Mouse (Mus musculus): ENCODE measurements around the gene Klhl11. TPM values are rescaled to one million over a fixed set of nuclear protein-coding genes. Genes with fewer than 3 reads are reported as not detected.
A peak's percentile ranks its signal among the peaks of the same experiment; 100 is the strongest.

The Klhl11 gene
- polyA plus RNA-seq (2012; rRNA removed): 8.0 and 10.4 TPM in 2 replicates

- Histone ChIP-seq H3K4me3 (ENCODE audit: control insufficient read depth, insufficient read depth, low read length) (peak within 1 kb of the TSS; percentile 84), H3K27me3 (ENCODE audit: control insufficient read depth, insufficient read depth, low read length) (no peaks in the 10 kb centered on the region), H3K27ac (ENCODE audit: control insufficient read depth, insufficient read depth, low read length) (no peak within 1 kb of the TSS), H3K36me3 (ENCODE audit: control insufficient read depth, insufficient read depth, low read length) (peaks cover 5% of the 10 kb centered on the region), H3K4me1 (replicated peaks; ENCODE audit: control insufficient read depth, insufficient read depth, low read length) (peaks cover 5% of the 10 kb centered on the region)
- under 1% methylated on average over 83 of the region's 83 CpGs for WGBS
- TF ChIP-seq CTCF (IDR thresholded peaks at IDR 0.05; ENCODE audit: borderline replicate concordance, control insufficient read depth, extremely low read depth, insufficient read depth, low read length, poor library complexity) (peak; percentile 86), POLR2A (IDR thresholded peaks at IDR 0.05; ENCODE audit: control insufficient read depth, extremely low read depth, insufficient read depth, low read length, poor library complexity) (peak; percentile 95)
- DNase-seq: peak; percentile 89
Observed at GRCm38 (mm10) chr11:100472197-100472934, at the start of gene Klhl11. Klhl11 (minus strand) TSS chr11:100472741.

GRCm38 (mm10) chr11:100520838-100521237, 48.3 kb upstream of the Klhl11 start:
- no peak for DNase-seq
- 96% methylated on average over 15 of the region's 15 CpGs for WGBS
- no peak for TF ChIP-seq POLR2A (IDR thresholded peaks at IDR 0.05; ENCODE audit: control insufficient read depth, extremely low read depth, insufficient read depth, low read length, poor library complexity)
- peaks cover 60% of the 10 kb centered on the region for H3K36me3 ChIP-seq (ENCODE audit: control insufficient read depth, insufficient read depth, low read length)
- no peak overlapping the region for H3K27ac ChIP-seq (ENCODE audit: control insufficient read depth, insufficient read depth, low read length)
- H3K4me1 ChIP-seq (replicated peaks; ENCODE audit: control insufficient read depth, insufficient read depth, low read length): 0 out of 2 replicates have a peak, but pooled peaks cover 4% of the 10 kb centered on the region
- H3K4me3 ChIP-seq (ENCODE audit: control insufficient read depth, insufficient read depth, low read length): no peak overlapping the region
- H3K27me3 ChIP-seq (ENCODE audit: control insufficient read depth, insufficient read depth, low read length): no peaks in the 10 kb centered on the region

- peaks cover 77% of the 10 kb centered on the region for H3K36me3 ChIP-seq (ENCODE audit: control insufficient read depth, insufficient read depth, low read length)
- no peaks in the 10 kb centered on the region for H3K4me1 ChIP-seq (replicated peaks; ENCODE audit: control insufficient read depth, insufficient read depth, low read length)
- H3K27me3 ChIP-seq (ENCODE audit: control insufficient read depth, insufficient read depth, low read length): no peaks in the 10 kb centered on the region
- DNase-seq: no peak
- WGBS: 96% methylated on average over 7 of the region's 7 CpGs
- TF ChIP-seq CTCF (IDR thresholded peaks at IDR 0.05; ENCODE audit: borderline replicate concordance, control insufficient read depth, extremely low read depth, insufficient read depth, low read length, poor library complexity) (no peak), POLR2A (IDR thresholded peaks at IDR 0.05; ENCODE audit: control insufficient read depth, extremely low read depth, insufficient read depth, low read length, poor library complexity) (no peak)
- H3K27ac ChIP-seq (ENCODE audit: control insufficient read depth, insufficient read depth, low read length): no peak overlapping the region
- H3K4me3 ChIP-seq (ENCODE audit: control insufficient read depth, insufficient read depth, low read length): no peak overlapping the region
Observed at GRCm38 (mm10) chr11:100519188-100519587, 46.6 kb upstream of the Klhl11 start.

GRCm38 (mm10) chr11:100518188-100518591, 45.6 kb upstream of the Klhl11 start:
- 91% methylated on average over 5 of the region's 5 CpGs for WGBS
- no peak for DNase-seq
- H3K4me3 ChIP-seq (ENCODE audit: control insufficient read depth, insufficient read depth, low read length): no peak overlapping the region
- H3K27ac ChIP-seq (ENCODE audit: control insufficient read depth, insufficient read depth, low read length): no peak overlapping the region
- no peaks in the 10 kb centered on the region for H3K27me3 ChIP-seq (ENCODE audit: control insufficient read depth, insufficient read depth, low read length)
- H3K36me3 ChIP-seq (ENCODE audit: control insufficient read depth, insufficient read depth, low read length): peaks cover 82% of the 10 kb centered on the region
- no peaks in the 10 kb centered on the region for H3K4me1 ChIP-seq (replicated peaks; ENCODE audit: control insufficient read depth, insufficient read depth, low read length)
- TF ChIP-seq CTCF (IDR thresholded peaks at IDR 0.05; ENCODE audit: borderline replicate concordance, control insufficient read depth, extremely low read depth, insufficient read depth, low read length, poor library complexity) (no peak), POLR2A (IDR thresholded peaks at IDR 0.05; ENCODE audit: control insufficient read depth, extremely low read depth, insufficient read depth, low read length, poor library complexity) (no peak)

GRCm38 (mm10) chr11:100516291-100516690, 43.8 kb upstream of the Klhl11 start:
- Histone ChIP-seq H3K36me3 (ENCODE audit: control insufficient read depth, insufficient read depth, low read length) (peaks cover 82% of the 10 kb centered on the region), H3K27me3 (ENCODE audit: control insufficient read depth, insufficient read depth, low read length) (no peaks in the 10 kb centered on the region), H3K27ac (ENCODE audit: control insufficient read depth, insufficient read depth, low read length) (no peak overlapping the region), H3K4me3 (ENCODE audit: control insufficient read depth, insufficient read depth, low read length) (no peak overlapping the region), H3K4me1 (replicated peaks; ENCODE audit: control insufficient read depth, insufficient read depth, low read length) (no peaks in the 10 kb centered on the region)
- DNase-seq: no peak
- TF ChIP-seq POLR2A (IDR thresholded peaks at IDR 0.05; ENCODE audit: control insufficient read depth, extremely low read depth, insufficient read depth, low read length, poor library complexity) (no peak), CTCF (IDR thresholded peaks at IDR 0.05; ENCODE audit: borderline replicate concordance, control insufficient read depth, extremely low read depth, insufficient read depth, low read length, poor library complexity) (no peak)
- WGBS: 95% methylated on average over 9 of the region's 9 CpGs

GRCm38 (mm10) chr11:100515789-100516188, 43.2 kb upstream of the Klhl11 start:
- Histone ChIP-seq H3K36me3 (ENCODE audit: control insufficient read depth, insufficient read depth, low read length) (peaks cover 82% of the 10 kb centered on the region), H3K27me3 (ENCODE audit: control insufficient read depth, insufficient read depth, low read length) (no peaks in the 10 kb centered on the region), H3K4me3 (ENCODE audit: control insufficient read depth, insufficient read depth, low read length) (no peak overlapping the region), H3K4me1 (replicated peaks; ENCODE audit: control insufficient read depth, insufficient read depth, low read length) (no peaks in the 10 kb centered on the region), H3K27ac (ENCODE audit: control insufficient read depth, insufficient read depth, low read length) (no peak overlapping the region)
- no peak for DNase-seq
- 94% methylated on average over 9 of the region's 9 CpGs for WGBS
- no peak for TF ChIP-seq CTCF (IDR thresholded peaks at IDR 0.05; ENCODE audit: borderline replicate concordance, control insufficient read depth, extremely low read depth, insufficient read depth, low read length, poor library complexity)
- TF ChIP-seq POLR2A (IDR thresholded peaks at IDR 0.05; ENCODE audit: control insufficient read depth, extremely low read depth, insufficient read depth, low read length, poor library complexity): no peak
